Mouse (Mus musculus) hindbrain, embryonic 12.5 days (tissue): ENCODE measurements around the gene Cybc1. TPM values are rescaled to one million over a fixed set of nuclear protein-coding genes. Genes with fewer than 3 reads are reported as not detected.

Experiments used
- ATAC-seq: fragments of 200-750 bp; cut with Nextera tagmentation; 2 replicates; pipeline ENCODE4 v1.8.0; 2017; ENCODE audit warnings: moderate TSS enrichment; ENCODE audit not compliant: low FRiP score
- H3K27ac ChIP-seq: fragments of 300-500 bp; sonication (generic); 2 replicates; pipeline ENCODE4 v1.5.1; 2016; ENCODE audit warnings: mild to moderate bottlenecking
- H3K27me3 ChIP-seq: fragments of 300-500 bp; sonication (generic); 2 replicates; pipeline ENCODE4 v1.6.1; 2016; ENCODE audit warnings: mild to moderate bottlenecking
- H3K36me3 ChIP-seq: fragments of 300-500 bp; sonication (generic); 2 replicates; pipeline ENCODE4 v1.6.1; 2016; ENCODE audit warnings: mild to moderate bottlenecking
- H3K4me1 ChIP-seq: fragments of 300-500 bp; sonication (generic); 2 replicates; pipeline ENCODE4 v1.6.1; 2016
- H3K4me2 ChIP-seq: fragments of 300-500 bp; sonication (generic); replicated peaks from 2 replicates; pipeline ENCODE4 v1.6.1; 2016; ENCODE audit warnings: mild to moderate bottlenecking
- H3K4me3 ChIP-seq: fragments of 300-500 bp; sonication (generic); 2 replicates; pipeline ENCODE4 v1.5.1; 2016; ENCODE audit warnings: mild to moderate bottlenecking
- H3K9ac ChIP-seq: fragments of 300-500 bp; sonication (generic); 2 replicates; pipeline ENCODE4 v1.6.1; 2016; ENCODE audit warnings: mild to moderate bottlenecking, moderate library complexity
- H3K9me3 ChIP-seq: fragments of 300-500 bp; sonication (generic); replicated peaks from 2 replicates; pipeline ENCODE4 v1.6.1; 2016; ENCODE audit warnings: mild to moderate bottlenecking
- WGBS: fragments of 180-500 bp; shearing (Covaris S2); methylation state at CpG from one replicate; pipeline ENCODE4 v1.1.7; 2016; 5-methylcytosine and 5-hydroxymethylcytosine counted together
- polyA plus RNA-seq: library from polyadenylated mRNA; unstranded; fragments of >200 nt; fragmentation: Nextera tagmentation; extraction: Ambion mirVana; gene quantifications from 2 replicates; pipeline ENCODE4 v1.2.1, GENCODE M21; 2016

Cybc1 gene
- 40.6 and 40.8 TPM in 2 replicates for polyA plus RNA-seq

- peak within 1 kb of the TSS; percentile 14 for H3K27ac ChIP-seq
Observed at GRCm38 (mm10) chr11:121229018-121229439, at the start of gene Cybc1. Gene Cybc1 (minus strand): TSS chr11:121229322.

DNA sequence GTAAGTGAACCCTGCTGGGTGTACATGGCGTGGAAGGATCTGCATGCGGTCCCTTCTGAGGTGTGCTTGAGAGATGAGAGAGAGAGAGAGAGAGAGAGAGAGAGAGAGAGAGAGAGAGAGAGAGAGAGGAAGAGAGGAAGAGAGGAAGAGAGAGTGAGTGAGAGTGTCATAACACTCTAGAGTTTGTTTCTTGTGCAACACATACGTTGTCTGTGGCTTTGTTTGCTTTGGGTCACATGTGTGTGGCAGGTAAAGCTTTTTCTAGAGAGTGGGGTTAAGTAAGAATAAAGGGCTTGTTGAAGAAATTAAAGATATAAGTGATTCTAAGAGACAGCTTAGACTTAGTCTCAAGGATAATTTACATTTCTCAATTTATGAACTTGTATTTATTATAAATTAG is 48.9 kb upstream of the Cybc1 start:
- no peaks in the 10 kb centered on the region for H3K27me3 ChIP-seq
- peaks cover 12% of the 10 kb centered on the region for H3K36me3 ChIP-seq
- no peak overlapping the region for H3K4me3 ChIP-seq
- no peaks in the 10 kb centered on the region for H3K9me3 ChIP-seq
- no peak overlapping the region for H3K4me2 ChIP-seq
- H3K27ac ChIP-seq = no peak overlapping the region
- H3K9ac ChIP-seq = no peak overlapping the region
- 92% methylated on average over 3 of the region's 3 CpGs for WGBS
- 0 out of 2 replicates have a peak, but pooled peaks cover 5% of the 10 kb centered on the region for H3K4me1 ChIP-seq
- ATAC-seq = no peak

More at GRCm38 (mm10) chr11:121229018-121229439, at the start of gene Cybc1:
- H3K27me3 ChIP-seq = no peaks in the 10 kb centered on the region
- H3K4me2 ChIP-seq = peak within 1 kb of the TSS; percentile 66
- under 1% methylated on average over 23 of the region's 23 CpGs for WGBS
- no peaks in the 10 kb centered on the region for H3K9me3 ChIP-seq
- peak within 1 kb of the TSS; percentile 66 for H3K4me3 ChIP-seq
- peak within 1 kb of the TSS; percentile 61 for H3K9ac ChIP-seq
- H3K36me3 ChIP-seq = peaks cover 32% of the 10 kb centered on the region
- ATAC-seq = peak; percentile 86
- H3K4me1 ChIP-seq = peaks cover 21% of the 10 kb centered on the region

- Histone ChIP-seq H3K4me3 (no peak overlapping the region), H3K27me3 (no peaks in the 10 kb centered on the region), H3K9me3 (no peaks in the 10 kb centered on the region), H3K9ac (no peak overlapping the region), H3K4me2 (no peak overlapping the region), H3K36me3 (peaks cover 12% of the 10 kb centered on the region), H3K27ac (no peak overlapping the region), H3K4me1 (0 out of 2 replicates have a peak, but pooled peaks cover 5% of the 10 kb centered on the region)
- WGBS = 91% methylated on average over 8 of the region's 8 CpGs
- no peak for ATAC-seq
Observed at GRCm38 (mm10) chr11:121277516-121277915, 48.4 kb upstream of the Cybc1 start.

- H3K27ac ChIP-seq = no peak overlapping the region
- no peak for ATAC-seq
- 67% methylated on average over 2 of the region's 2 CpGs for WGBS
- H3K27me3 ChIP-seq = no peaks in the 10 kb centered on the region
- no peaks in the 10 kb centered on the region for H3K9me3 ChIP-seq
- H3K4me2 ChIP-seq = peak overlapping the region; percentile 96
- peak overlapping the region; percentile 99 for H3K9ac ChIP-seq
- peaks cover 46% of the 10 kb centered on the region for H3K36me3 ChIP-seq
- H3K4me1 ChIP-seq = peaks cover 27% of the 10 kb centered on the region
- H3K4me3 ChIP-seq = peak overlapping the region; percentile 98
Observed at GRCm38 (mm10) chr11:121261074-121261473, 32.0 kb upstream of the Cybc1 start.

DNA sequence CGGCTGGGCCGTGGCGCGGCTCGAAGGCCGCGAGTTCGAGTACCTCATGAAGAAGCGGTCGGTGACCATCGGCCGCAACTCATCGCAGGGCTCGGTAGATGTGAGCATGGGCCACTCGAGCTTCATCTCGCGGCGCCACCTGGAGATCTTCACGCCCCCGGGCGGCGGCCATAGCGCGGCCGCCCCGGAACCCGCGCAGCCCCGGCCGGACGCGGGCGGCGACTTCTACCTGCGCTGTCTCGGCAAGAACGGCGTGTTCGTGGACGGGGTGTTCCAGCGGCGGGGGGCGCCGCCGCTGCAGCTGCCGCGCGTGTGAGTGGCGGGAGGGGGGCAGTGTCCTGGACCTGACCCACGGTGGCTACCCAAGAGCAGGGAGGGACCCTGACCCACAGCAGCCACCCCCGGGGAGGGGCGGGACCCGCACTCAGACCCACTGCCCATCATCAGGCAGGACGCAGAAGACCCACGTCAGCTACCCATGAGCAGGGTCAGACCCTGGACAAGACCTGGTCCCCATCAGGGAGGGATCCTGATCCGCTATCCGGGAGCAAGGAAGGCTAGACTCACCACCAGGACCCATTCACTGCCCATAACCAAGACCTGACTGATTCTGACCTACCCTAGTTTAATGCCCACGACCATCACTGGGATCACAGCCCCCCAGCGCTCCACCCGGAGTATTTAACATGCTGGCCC is 31.2 kb upstream of the Cybc1 start:
- peaks cover 27% of the 10 kb centered on the region for H3K4me1 ChIP-seq
- H3K9ac ChIP-seq = peak overlapping the region; percentile 99
- under 1% methylated on average over 51 of the region's 60 CpGs for WGBS
- H3K4me2 ChIP-seq = peak overlapping the region; percentile 96
- H3K27ac ChIP-seq = peak overlapping the region; percentile 77
- peak; percentile 27 for ATAC-seq
- no peaks in the 10 kb centered on the region for H3K9me3 ChIP-seq
- no peaks in the 10 kb centered on the region for H3K27me3 ChIP-seq
- H3K4me3 ChIP-seq = peak overlapping the region; percentile 98
- peaks cover 49% of the 10 kb centered on the region for H3K36me3 ChIP-seq

GRCm38 (mm10) chr11:121259160-121260100 is 30.3 kb upstream of the Cybc1 start, which contains the start of gene Foxk2:
Gene Foxk2 (plus strand): TSS chr11:121259990.
- WGBS = under 1% methylated on average over 68 of the region's 91 CpGs

DNA sequence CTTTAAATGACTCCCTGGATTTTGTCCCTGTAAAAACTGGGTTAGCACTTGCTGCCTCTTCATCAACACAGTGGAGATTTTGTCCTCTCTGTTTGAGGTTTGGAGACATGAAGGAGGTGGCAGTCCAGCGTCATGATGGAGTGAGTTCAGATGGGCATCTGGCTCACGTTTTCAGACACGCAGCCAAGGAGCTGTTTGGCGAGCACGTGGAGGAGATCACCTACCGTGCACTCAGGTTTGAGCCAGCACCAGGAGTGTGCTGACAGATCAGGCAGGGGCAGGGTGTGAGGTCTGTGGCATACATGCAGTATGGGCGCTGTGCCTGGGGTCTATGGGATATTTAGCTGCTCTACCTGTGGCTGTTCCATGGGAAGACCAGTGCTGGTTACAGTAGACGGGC is 21.1 kb upstream of the Cybc1 start:
- H3K27me3 ChIP-seq = no peaks in the 10 kb centered on the region
- no peaks in the 10 kb centered on the region for H3K9me3 ChIP-seq
- WGBS = 94% methylated on average over 8 of the region's 8 CpGs
- H3K36me3 ChIP-seq = peaks cover 98% of the 10 kb centered on the region
- H3K27ac ChIP-seq = no peak overlapping the region
- H3K9ac ChIP-seq = no peak overlapping the region
- no peak overlapping the region for H3K4me3 ChIP-seq
- ATAC-seq = no peak
- H3K4me1 ChIP-seq = no peaks in the 10 kb centered on the region
- no peak overlapping the region for H3K4me2 ChIP-seq

More at GRCm38 (mm10) chr11:121259160-121260100, 30.3 kb upstream of the Cybc1 start, which contains the start of gene Foxk2:
- H3K4me3 ChIP-seq = peak within 1 kb of the TSS; percentile 98
- ATAC-seq = peak; percentile 98
- H3K36me3 ChIP-seq = peaks cover 49% of the 10 kb centered on the region
- peak within 1 kb of the TSS; percentile 92 for H3K27ac ChIP-seq
- no peaks in the 10 kb centered on the region for H3K9me3 ChIP-seq
- peak within 1 kb of the TSS; percentile 96 for H3K4me2 ChIP-seq
- H3K9ac ChIP-seq = peak within 1 kb of the TSS; percentile 99
- H3K27me3 ChIP-seq = no peaks in the 10 kb centered on the region
- peaks cover 27% of the 10 kb centered on the region for H3K4me1 ChIP-seq

DNA sequence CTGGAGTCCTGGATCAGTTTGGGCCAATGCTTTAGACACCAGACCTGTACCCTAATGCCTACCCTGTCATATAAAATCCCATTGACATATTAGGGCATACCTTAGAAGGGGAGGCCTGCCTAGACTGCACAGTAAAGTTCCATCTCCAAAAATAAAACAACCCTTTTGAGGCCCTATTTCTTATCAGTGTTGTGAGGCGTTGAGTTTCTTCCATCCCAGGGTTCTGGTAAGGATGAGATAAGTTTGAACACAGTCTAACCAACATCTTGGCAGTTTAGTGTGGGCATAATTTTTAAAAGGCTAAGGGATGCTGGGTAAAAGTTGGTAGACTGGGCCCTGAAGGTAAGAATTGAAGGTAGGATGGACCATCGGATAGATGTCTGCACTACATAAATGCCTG is 10.5 kb upstream of the Cybc1 start:
- ATAC-seq = no peak
- no peaks in the 10 kb centered on the region for H3K9me3 ChIP-seq
- H3K27me3 ChIP-seq = no peaks in the 10 kb centered on the region
- no peak overlapping the region for H3K4me3 ChIP-seq
- H3K27ac ChIP-seq = no peak overlapping the region
- H3K36me3 ChIP-seq = peaks cover 37% of the 10 kb centered on the region
- whole genome bisulfite sequencing = 96% methylated on average over 2 of the region's 2 CpGs
- H3K9ac ChIP-seq = no peak overlapping the region
- peaks cover 30% of the 10 kb centered on the region for H3K4me1 ChIP-seq
- H3K4me2 ChIP-seq = no peak overlapping the region

DNA sequence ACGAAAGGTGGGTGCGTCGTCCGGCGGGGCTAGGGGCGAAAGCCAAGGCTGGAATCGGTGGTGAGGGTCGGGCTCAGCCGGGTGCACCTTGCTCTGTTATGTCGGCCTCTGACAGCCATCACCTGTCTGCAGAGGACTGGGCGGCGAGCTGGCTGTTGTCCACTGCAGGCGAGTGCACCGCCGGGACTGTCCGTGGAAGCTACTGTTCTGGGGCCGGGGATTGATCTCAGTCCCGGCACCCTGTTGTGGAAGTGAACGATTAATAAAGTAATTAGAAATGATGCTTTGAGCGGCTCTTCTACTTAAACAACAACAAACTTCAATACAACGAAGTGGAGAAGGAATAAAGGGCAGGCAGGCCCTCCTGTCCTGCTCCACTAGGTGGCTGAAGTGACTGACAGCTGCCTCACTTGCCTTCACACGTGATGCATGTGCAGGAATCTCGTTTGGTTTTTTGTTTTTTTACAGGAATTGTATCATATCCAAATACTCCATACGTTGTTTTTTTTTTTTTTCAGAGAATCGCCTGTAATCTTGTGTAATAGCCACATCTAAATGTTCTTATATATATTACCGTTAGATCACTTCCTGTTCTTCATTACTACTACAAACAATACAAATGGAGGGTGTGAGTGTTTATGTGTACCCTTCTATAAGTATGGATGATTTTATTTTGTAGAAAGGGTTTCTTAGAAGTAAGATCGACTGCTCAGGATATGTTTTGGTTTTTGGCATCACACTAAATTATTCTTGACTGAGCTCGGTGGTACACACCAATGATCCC is 8.4 kb upstream of the Cybc1 start:
- Histone ChIP-seq H3K36me3 (peaks cover 18% of the 10 kb centered on the region), H3K27me3 (no peaks in the 10 kb centered on the region), H3K9ac (peak overlapping the region; percentile 80), H3K4me3 (peak overlapping the region; percentile 68), H3K27ac (peak overlapping the region; percentile 99), H3K4me1 (peaks cover 30% of the 10 kb centered on the region), H3K9me3 (no peaks in the 10 kb centered on the region), H3K4me2 (peak overlapping the region; percentile 52)
- ATAC-seq = peak; percentile 72
- WGBS = 6% methylated on average over 28 of the region's 28 CpGs

DNA sequence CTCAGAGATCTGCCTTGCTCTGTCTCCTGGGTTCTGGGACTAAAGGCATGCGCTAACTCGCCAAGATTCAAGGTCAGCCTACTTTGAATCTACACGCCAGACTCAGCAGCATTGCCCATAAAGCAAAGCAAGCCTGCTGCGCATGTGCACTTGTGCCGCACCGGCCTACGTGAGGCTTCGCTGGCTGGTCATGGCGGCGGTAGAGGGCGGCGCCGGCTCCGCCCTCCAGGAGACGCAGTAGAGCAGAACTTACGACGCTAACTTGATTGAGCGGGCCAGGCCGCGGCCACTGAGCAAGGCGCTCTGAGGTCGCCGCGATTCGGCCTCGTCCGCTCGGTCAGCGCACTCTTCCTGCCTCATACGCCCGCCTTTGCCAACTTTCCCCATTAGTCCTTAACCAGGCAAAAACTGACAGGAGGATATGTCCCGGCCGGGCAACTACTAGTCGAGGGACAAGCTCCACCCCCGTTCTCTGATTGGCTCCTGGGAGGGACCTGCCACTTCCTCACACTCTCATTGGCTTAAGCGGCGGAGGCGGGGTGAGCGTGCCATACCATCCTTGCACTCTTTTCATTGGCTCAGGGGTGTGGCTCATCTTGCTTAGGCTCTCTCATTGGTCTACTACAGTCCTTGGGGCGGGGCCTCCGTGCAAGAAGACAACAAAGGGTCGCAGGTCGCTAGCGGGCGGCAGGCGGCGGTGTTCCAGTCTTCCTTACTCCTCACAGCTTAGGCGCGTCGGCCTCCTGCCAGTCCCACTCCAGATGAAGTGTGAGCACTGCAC is 7.6 kb upstream of the Cybc1 start, which contains the start of gene Narf:
Gene Narf, plus strand, starts transcription at position 690 of the 781 bp plus-strand sequence.
- Histone ChIP-seq H3K27me3 (no peaks in the 10 kb centered on the region), H3K9ac (peak within 1 kb of the TSS; percentile 80), H3K4me2 (peak within 1 kb of the TSS; percentile 52), H3K4me1 (peaks cover 29% of the 10 kb centered on the region), H3K9me3 (no peaks in the 10 kb centered on the region), H3K36me3 (peaks cover 10% of the 10 kb centered on the region), H3K4me3 (peak within 1 kb of the TSS; percentile 68), H3K27ac (peak within 1 kb of the TSS; percentile 99)
- peak; percentile 100 for ATAC-seq
- under 1% methylated on average over 50 of the region's 50 CpGs for WGBS
